Mouse (Mus musculus) adipose tissue, adult 10 weeks (tissue): Measurements from ENCODE around the gene Zfp467. TPM values are rescaled to one million over a fixed set of nuclear protein-coding genes. Genes with fewer than 3 reads are reported as not detected.

Source experiments
- polyA plus RNA-seq: library from polyadenylated mRNA; stranded (reverse); fragments of 350-450 nt; fragmentation: Illumina TruSeq; extraction: RNeasy Lipid Tissue Mini Kit (QIAGEN cat#74804); gene quantifications from one replicate; pipeline ENCODE4 v1.2.3, GENCODE M21; 2014; ENCODE audit warnings: low read depth, low replicate concordance

Gene Zfp467
- polyA plus RNA-seq: 13.7 TPM

DNA sequence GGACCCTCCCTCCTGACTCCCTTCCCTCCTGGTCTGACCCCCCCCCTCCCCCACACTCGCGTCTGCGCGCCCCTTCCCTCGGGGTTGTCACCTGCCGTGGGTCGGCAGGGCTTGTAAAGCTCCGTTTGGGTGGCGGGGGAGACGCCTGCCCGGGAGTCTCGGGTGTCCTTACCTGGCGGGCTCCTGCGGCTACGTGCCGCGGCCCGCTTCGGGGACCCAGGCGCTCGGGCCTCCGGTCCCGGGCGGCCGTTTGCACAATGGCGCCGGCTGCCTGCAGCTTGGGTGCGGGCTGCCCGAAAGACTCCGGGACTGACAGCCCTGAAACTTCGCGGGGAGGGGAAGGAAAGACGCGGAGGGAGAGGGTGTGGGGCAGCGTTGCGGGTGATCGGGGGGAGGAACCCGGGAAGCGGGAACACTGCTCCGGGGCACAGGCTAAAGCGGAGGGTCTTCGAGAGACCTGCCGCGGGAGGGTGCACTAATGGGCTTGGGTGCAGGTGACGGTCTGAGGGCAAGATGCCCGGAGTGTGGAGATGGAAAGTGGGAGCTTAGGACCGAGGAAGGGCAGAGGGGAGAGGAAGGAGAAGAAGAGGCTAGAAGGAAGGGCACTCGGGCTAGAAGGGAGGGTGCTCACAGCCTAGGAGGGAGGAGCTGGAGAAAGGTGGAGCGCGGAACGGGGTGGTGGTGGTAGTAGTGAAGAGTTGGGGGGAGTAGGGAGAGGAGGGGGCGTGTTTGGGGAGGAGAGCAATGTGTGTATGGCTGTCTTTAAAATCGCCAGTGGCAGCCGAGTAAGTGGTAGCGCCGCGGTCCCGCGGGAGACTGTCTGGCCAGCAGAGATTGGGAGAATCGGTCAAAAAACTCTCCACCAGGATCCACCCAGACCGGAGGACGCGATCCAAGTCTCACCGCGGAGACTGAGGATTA is at the start of gene Zfp467:
Zfp467 (minus strand) TSS at position 645 of the 921 bp plus-strand sequence.

GRCm38 (mm10) chr6:48447929-48448328 is 2.3 kb upstream of the Zfp467 start, which contains the start of gene Sspo:
Gene Sspo, plus strand, starts transcription at chr6:48448229.

GRCm38 (mm10) chr6:48395105-48396007 is 50.3 kb downstream of the Zfp467 start, which contains the start of gene Krba1:
Gene Krba1, plus strand, starts transcription at chr6:48395586.

Other genes starting within 250 kb of the Zfp467 start
- gene Krba1, start 50.2 kb downstream of the Zfp467 start, polyA plus RNA-seq: 14.2 TPM
- gene Sspo, start 2.4 kb upstream of the Zfp467 start, polyA plus RNA-seq: 0.63 TPM
- gene Atp6v0e2, start 91.8 kb upstream of the Zfp467 start, polyA plus RNA-seq: 68.8 TPM
- gene Lrrc61, start 109.0 kb upstream of the Zfp467 start, polyA plus RNA-seq: 37.3 TPM
- gene Rarres2, start 127.0 kb upstream of the Zfp467 start, polyA plus RNA-seq: 317 TPM
- gene Gm45021, start 143.8 kb upstream of the Zfp467 start, polyA plus RNA-seq: not detected
- 31.7 TPM for gene Repin1, start 148.1 kb upstream of the Zfp467 start, polyA plus RNA-seq
- not detected for gene Gm44965, start 148.1 kb upstream of the Zfp467 start, polyA plus RNA-seq
- 5.2 TPM for gene Zfp775, start 156.2 kb upstream of the Zfp467 start, polyA plus RNA-seq
- gene AI854703, start 180.9 kb upstream of the Zfp467 start, polyA plus RNA-seq: 0.65 TPM
- 8.7 TPM for gene Gimap8, start 201.4 kb upstream of the Zfp467 start, polyA plus RNA-seq
- 6.5 TPM for gene Gimap9, start 230.3 kb upstream of the Zfp467 start, polyA plus RNA-seq
- gene Gimap4, start 238.7 kb upstream of the Zfp467 start, polyA plus RNA-seq: 19.0 TPM